Mouse (Mus musculus): ENCODE measurements around the gene Sirpb1a.
"Not testable (repeated sequence)": the region's sequence is repeated elsewhere in the genome, so short reads cannot be mapped to it uniquely, and the experiment has no call there.

The Sirpb1a gene

GRCm38 (mm10) chr3:15426447-15426846 lies at the start of gene Sirpb1a:
TSS of gene Sirpb1a (minus strand) at chr3:15426520.
- not testable (repeated sequence) for DNase-seq (ENCODE audit: low read depth)

- DNase-seq (ENCODE audit: low read depth) = not testable (repeated sequence)
Measured at GRCm38 (mm10) chr3:15474831-15475230, 48.5 kb upstream of the Sirpb1a start.

DNA sequence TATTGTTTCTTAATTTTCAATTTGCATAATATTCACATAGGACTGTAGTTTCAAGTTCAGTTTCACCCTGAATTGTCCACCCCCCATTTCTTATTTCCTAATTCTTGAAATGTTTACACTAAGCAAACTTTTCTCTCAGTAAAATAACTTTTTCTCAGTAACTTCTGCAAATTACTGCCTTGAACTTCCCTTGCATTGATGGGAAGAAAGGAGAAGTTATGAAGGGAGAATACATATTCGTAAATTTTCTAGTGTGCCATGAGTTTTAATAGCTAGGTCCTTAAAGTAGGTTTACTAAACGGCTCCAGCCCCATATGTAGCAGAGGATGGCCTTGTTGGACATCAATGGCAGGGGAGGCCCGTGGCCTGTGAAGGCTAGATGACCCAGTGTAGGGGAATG lies 43.8 kb upstream of the Sirpb1a start:
- not testable (repeated sequence) for DNase-seq (ENCODE audit: low read depth)

- not testable (repeated sequence) for DNase-seq (ENCODE audit: low read depth)
Measured at GRCm38 (mm10) chr3:15443936-15444335, 17.6 kb upstream of the Sirpb1a start.

DNA sequence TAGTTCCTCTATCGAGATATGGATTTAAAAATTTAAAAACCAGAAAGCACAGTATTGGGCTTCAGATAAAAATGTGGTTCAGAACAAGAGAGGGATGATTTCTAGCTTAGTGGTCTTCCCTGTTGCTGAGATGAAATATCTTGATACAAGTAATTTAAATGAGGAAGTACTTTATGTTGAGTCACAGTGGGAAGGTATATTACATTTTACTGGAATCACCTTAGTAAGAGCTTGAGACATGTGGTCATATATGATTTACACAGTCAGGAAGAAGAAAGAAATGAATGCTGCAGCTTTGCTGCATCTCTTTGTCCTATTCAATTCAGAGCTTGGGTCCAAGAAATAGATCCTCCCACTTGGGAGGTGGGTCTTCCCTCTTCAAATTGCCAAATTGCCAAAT lies 13.5 kb upstream of the Sirpb1a start:
- not testable (repeated sequence) for DNase-seq (ENCODE audit: low read depth)

GRCm38 (mm10) chr3:15427917-15428316 lies 1.6 kb upstream of the Sirpb1a start:
- DNase-seq (ENCODE audit: low read depth) = no peak

DNA sequence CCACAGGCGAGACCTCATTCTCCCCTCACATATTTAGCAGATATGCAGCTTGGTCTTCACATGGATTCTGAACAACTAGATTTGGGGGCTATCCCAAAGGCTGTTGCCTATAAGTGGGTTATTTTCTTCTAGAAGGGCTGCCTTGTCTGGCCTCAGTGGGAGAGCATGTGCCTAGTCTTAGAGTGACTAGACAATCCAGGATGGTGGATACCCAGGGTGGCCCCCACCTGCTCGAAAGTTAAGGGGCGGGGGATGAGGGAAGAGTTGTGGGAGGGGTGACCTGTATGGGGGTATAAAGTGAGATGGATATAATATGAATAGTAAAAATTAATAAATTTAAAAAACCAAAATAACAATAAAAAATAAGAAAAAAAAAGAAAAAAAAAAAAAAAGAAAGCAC lies 70.6 kb downstream of the Sirpb1a start:
- not testable (repeated sequence) for DNase-seq (ENCODE audit: low read depth)

- not testable (repeated sequence) for DNase-seq (ENCODE audit: low read depth)
Measured at GRCm38 (mm10) chr3:15350318-15350717, 76.0 kb downstream of the Sirpb1a start.

GRCm38 (mm10) chr3:15345606-15346005 lies 80.7 kb downstream of the Sirpb1a start:
- not testable (repeated sequence) for DNase-seq (ENCODE audit: low read depth)

- DNase-seq (ENCODE audit: low read depth) = no peak
Measured at GRCm38 (mm10) chr3:15340287-15340686, 86.0 kb downstream of the Sirpb1a start.

GRCm38 (mm10) chr3:15334182-15334581 lies 92.1 kb downstream of the Sirpb1a start:
- DNase-seq (ENCODE audit: low read depth) = no peak

- DNase-seq (ENCODE audit: low read depth) = no peak
Measured at GRCm38 (mm10) chr3:15332063-15332462, 94.3 kb downstream of the Sirpb1a start, which contains the start of gene Gm9733. TSS of gene Gm9733 (minus strand) at chr3:15332302.

DNA sequence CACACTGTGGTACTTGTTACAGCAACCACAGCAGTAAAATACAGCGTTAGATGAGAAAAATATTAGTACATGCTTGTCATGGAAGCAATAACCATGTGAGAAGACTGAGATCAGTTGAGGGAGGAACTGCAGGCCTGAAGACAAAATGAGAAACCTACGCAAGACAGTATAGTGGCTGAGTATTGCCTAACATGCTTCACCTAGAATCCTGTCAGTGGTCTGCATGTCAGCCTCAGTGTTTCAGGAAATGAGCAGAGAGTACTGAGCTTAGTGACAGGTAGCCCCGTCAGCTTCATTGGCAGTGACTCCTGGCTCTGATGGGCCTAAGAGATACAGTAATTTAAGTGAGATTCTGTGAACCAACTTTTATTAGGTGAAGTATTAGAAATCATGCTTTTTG lies 94.8 kb downstream of the Sirpb1a start:
- DNase-seq (ENCODE audit: low read depth) = no peak

DNA sequence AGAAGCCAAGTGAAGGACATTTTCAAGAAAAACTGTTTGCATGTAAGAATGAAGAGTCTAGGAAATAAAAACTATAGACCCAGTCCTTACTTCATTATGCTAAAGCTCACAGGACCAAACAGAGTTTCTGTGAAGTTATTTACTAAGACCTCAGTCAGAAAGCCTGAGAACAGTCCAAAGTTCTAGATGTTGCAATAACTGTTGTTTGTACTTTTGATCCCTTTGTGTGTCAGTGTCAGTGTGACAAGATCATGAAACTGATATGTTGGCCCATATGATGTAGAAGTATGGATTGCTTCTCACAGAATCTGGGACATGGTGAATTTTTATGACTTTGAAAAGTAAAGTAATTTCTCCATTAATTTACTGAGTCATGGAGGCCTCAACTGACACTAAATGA lies 96.8 kb downstream of the Sirpb1a start:
- no peak for DNase-seq (ENCODE audit: low read depth)

All from c-Kit-positive CD71-positive TER-119-negative erythroid progenitor cells, embryonic 14.5 days (primary cell).